Mouse (Mus musculus): Measurements from ENCODE around the gene Aldh9a1. TPM values are rescaled to one million over a fixed set of nuclear protein-coding genes. Genes with fewer than 3 reads are reported as not detected.

The Aldh9a1 gene
- polyA plus RNA-seq, 1 experiment from 2014 or later: 26.5 TPM

- H3K4me2 ChIP-seq (ENCODE audit: low read length): peak overlapping the region; percentile 87
- ATAC-seq (ENCODE audit: insufficient number of reproducible peaks, insufficient read depth, low FRiP score, low read depth): no peak
- H3K9ac ChIP-seq (ENCODE audit: low read length): peak overlapping the region; percentile 81
- peak overlapping the region; percentile 85 to 87 for H3K27ac ChIP-seq (replicated peaks in 1 of 2; ENCODE audit: control insufficient read depth in 1 of 2, insufficient read depth in 1 of 2, low read depth in 2 of 2, low read length in 2 of 2)
- peaks cover 4 to 6% of the 10 kb centered on the region in 2 experiments; a peak in 3 of 4 replicates for H3K4me1 ChIP-seq (ENCODE audit: control insufficient read depth in 2 of 2, insufficient read depth in 2 of 2, low read length in 2 of 2)
- H3K4me3 ChIP-seq (ENCODE audit: control insufficient read depth in 1 of 2, insufficient read depth in 1 of 2, low read depth in 1 of 2, low read length in 2 of 2): peak overlapping the region; percentile 62 to 74
- 28% methylated on average over 2 of the region's 2 CpGs for WGBS
- H3K27me3 ChIP-seq (ENCODE audit: control insufficient read depth, insufficient read depth, low read length): no peaks in the 10 kb centered on the region
- no peaks in the 10 kb centered on the region for H3K9me3 ChIP-seq (ENCODE audit: control insufficient read depth, low read length)
- no peaks in the 10 kb centered on the region for H3K36me3 ChIP-seq (ENCODE audit: control insufficient read depth, insufficient read depth, low read length)
These were observed 42.3 kb downstream of the Aldh9a1 start for GRCm38 (mm10) chr1:167392031-167392640.

GRCm38 (mm10) chr1:167392687-167393086, 42.9 kb downstream of the Aldh9a1 start:
- 9% methylated on average over 8 of the region's 8 CpGs for WGBS
- Histone ChIP-seq H3K27ac (replicated peaks in 1 of 2; ENCODE audit: control insufficient read depth in 1 of 2, insufficient read depth in 1 of 2, low read depth in 2 of 2, low read length in 2 of 2) (peak overlapping the region; percentile 58 to 85), H3K36me3 (ENCODE audit: control insufficient read depth, insufficient read depth, low read length) (no peaks in the 10 kb centered on the region), H3K4me2 (ENCODE audit: low read length) (peak overlapping the region; percentile 87), H3K27me3 (ENCODE audit: control insufficient read depth, insufficient read depth, low read length) (no peaks in the 10 kb centered on the region), H3K4me3 (ENCODE audit: control insufficient read depth in 1 of 2, insufficient read depth in 1 of 2, low read depth in 1 of 2, low read length in 2 of 2) (peak overlapping the region; percentile 62 to 74), H3K4me1 (ENCODE audit: control insufficient read depth in 2 of 2, insufficient read depth in 2 of 2, low read length in 2 of 2) (peaks cover 4 to 5% of the 10 kb centered on the region in 2 experiments; a peak in 2 of 4 replicates), H3K9ac (ENCODE audit: low read length) (peak overlapping the region; percentile 81), H3K9me3 (ENCODE audit: control insufficient read depth, low read length) (no peaks in the 10 kb centered on the region)
- no peak for ATAC-seq (ENCODE audit: insufficient number of reproducible peaks, insufficient read depth, low FRiP score, low read depth)

- peak overlapping the region; percentile 62 to 74 for H3K4me3 ChIP-seq (ENCODE audit: control insufficient read depth in 1 of 2, insufficient read depth in 1 of 2, low read depth in 1 of 2, low read length in 2 of 2)
- 1% methylated on average over 15 of the region's 15 CpGs for WGBS
- H3K9me3 ChIP-seq (ENCODE audit: control insufficient read depth, low read length): no peaks in the 10 kb centered on the region
- H3K9ac ChIP-seq (ENCODE audit: low read length): peak overlapping the region; percentile 81
- H3K4me1 ChIP-seq (ENCODE audit: control insufficient read depth in 2 of 2, insufficient read depth in 2 of 2, low read length in 2 of 2): peaks cover 4 to 5% of the 10 kb centered on the region in 2 experiments; a peak in 2 of 4 replicates
- peak overlapping the region; percentile 58 to 85 for H3K27ac ChIP-seq (replicated peaks in 1 of 2; ENCODE audit: control insufficient read depth in 1 of 2, insufficient read depth in 1 of 2, low read depth in 2 of 2, low read length in 2 of 2)
- H3K4me2 ChIP-seq (ENCODE audit: low read length): peak overlapping the region; percentile 87
- ATAC-seq (ENCODE audit: insufficient number of reproducible peaks, insufficient read depth, low FRiP score, low read depth): peak; percentile 38
- H3K27me3 ChIP-seq (ENCODE audit: control insufficient read depth, insufficient read depth, low read length): no peaks in the 10 kb centered on the region
- no peaks in the 10 kb centered on the region for H3K36me3 ChIP-seq (ENCODE audit: control insufficient read depth, insufficient read depth, low read length)
These were observed 43.5 kb downstream of the Aldh9a1 start for GRCm38 (mm10) chr1:167393281-167393680.

- WGBS: under 1% methylated on average over 44 of the region's 45 CpGs
- H3K4me3 ChIP-seq (ENCODE audit: control insufficient read depth in 1 of 2, insufficient read depth in 1 of 2, low read depth in 1 of 2, low read length in 2 of 2): peak within 1 kb of the TSS; percentile 62 to 74
- peaks cover 4 to 5% of the 10 kb centered on the region in 2 experiments; a peak in 2 of 4 replicates for H3K4me1 ChIP-seq (ENCODE audit: control insufficient read depth in 2 of 2, insufficient read depth in 2 of 2, low read length in 2 of 2)
- H3K27ac ChIP-seq (replicated peaks in 1 of 2; ENCODE audit: control insufficient read depth in 1 of 2, insufficient read depth in 1 of 2, low read depth in 2 of 2, low read length in 2 of 2): peak within 1 kb of the TSS; percentile 65 to 85
- H3K4me2 ChIP-seq (ENCODE audit: low read length): peak within 1 kb of the TSS; percentile 87
- H3K27me3 ChIP-seq (ENCODE audit: control insufficient read depth, insufficient read depth, low read length): no peaks in the 10 kb centered on the region
- peak within 1 kb of the TSS; percentile 81 for H3K9ac ChIP-seq (ENCODE audit: low read length)
- H3K9me3 ChIP-seq (ENCODE audit: control insufficient read depth, low read length): no peaks in the 10 kb centered on the region
- peak; percentile 93 for ATAC-seq (ENCODE audit: insufficient number of reproducible peaks, insufficient read depth, low FRiP score, low read depth)
- no peaks in the 10 kb centered on the region for H3K36me3 ChIP-seq (ENCODE audit: control insufficient read depth, insufficient read depth, low read length)
These were observed 44.1 kb downstream of the Aldh9a1 start, which contains the start of gene Mgst3 for GRCm38 (mm10) chr1:167393683-167394492. TSS of gene Mgst3 (minus strand) at chr1:167393841.

- H3K4me3 ChIP-seq (ENCODE audit: control insufficient read depth in 1 of 2, insufficient read depth in 1 of 2, low read depth in 1 of 2, low read length in 2 of 2): no peak overlapping the region
- no peaks in the 10 kb centered on the region for H3K9me3 ChIP-seq (ENCODE audit: control insufficient read depth, low read length)
- no peak overlapping the region for H3K9ac ChIP-seq (ENCODE audit: low read length)
- no peaks in the 10 kb centered on the region for H3K4me1 ChIP-seq (ENCODE audit: control insufficient read depth in 2 of 2, insufficient read depth in 2 of 2, low read length in 2 of 2)
- H3K27ac ChIP-seq (replicated peaks in 1 of 2; ENCODE audit: control insufficient read depth in 1 of 2, insufficient read depth in 1 of 2, low read depth in 2 of 2, low read length in 2 of 2): no peak overlapping the region
- WGBS: 73% methylated on average over 4 of the region's 4 CpGs
- H3K36me3 ChIP-seq (ENCODE audit: control insufficient read depth, insufficient read depth, low read length): no peaks in the 10 kb centered on the region
- no peak overlapping the region for H3K4me2 ChIP-seq (ENCODE audit: low read length)
- no peak for ATAC-seq (ENCODE audit: insufficient number of reproducible peaks, insufficient read depth, low FRiP score, low read depth)
- peaks cover 27% of the 10 kb centered on the region for H3K27me3 ChIP-seq (ENCODE audit: control insufficient read depth, insufficient read depth, low read length)
These were observed 55.4 kb downstream of the Aldh9a1 start for GRCm38 (mm10) chr1:167405237-167405636.

GRCm38 (mm10) chr1:167409601-167410000, 59.8 kb downstream of the Aldh9a1 start:
- Histone ChIP-seq H3K27ac (replicated peaks in 1 of 2; ENCODE audit: control insufficient read depth in 1 of 2, insufficient read depth in 1 of 2, low read depth in 2 of 2, low read length in 2 of 2) (no peak overlapping the region), H3K4me1 (ENCODE audit: control insufficient read depth in 2 of 2, insufficient read depth in 2 of 2, low read length in 2 of 2) (no peaks in the 10 kb centered on the region), H3K4me2 (ENCODE audit: low read length) (no peak overlapping the region), H3K36me3 (ENCODE audit: control insufficient read depth, insufficient read depth, low read length) (no peaks in the 10 kb centered on the region), H3K27me3 (ENCODE audit: control insufficient read depth, insufficient read depth, low read length) (peaks cover 29% of the 10 kb centered on the region), H3K9ac (ENCODE audit: low read length) (no peak overlapping the region), H3K4me3 (ENCODE audit: control insufficient read depth in 1 of 2, insufficient read depth in 1 of 2, low read depth in 1 of 2, low read length in 2 of 2) (no peak overlapping the region), H3K9me3 (ENCODE audit: control insufficient read depth, low read length) (no peaks in the 10 kb centered on the region)
- no peak for ATAC-seq (ENCODE audit: insufficient number of reproducible peaks, insufficient read depth, low FRiP score, low read depth)
- 76% methylated on average over 4 of the region's 4 CpGs for WGBS

- 57% methylated on average over 12 of the region's 12 CpGs for WGBS
- Histone ChIP-seq H3K9ac (ENCODE audit: low read length) (no peak overlapping the region), H3K27ac (replicated peaks in 1 of 2; ENCODE audit: control insufficient read depth in 1 of 2, insufficient read depth in 1 of 2, low read depth in 2 of 2, low read length in 2 of 2) (no peak overlapping the region), H3K4me1 (ENCODE audit: control insufficient read depth in 2 of 2, insufficient read depth in 2 of 2, low read length in 2 of 2) (no peaks in the 10 kb centered on the region), H3K4me3 (ENCODE audit: control insufficient read depth in 1 of 2, insufficient read depth in 1 of 2, low read depth in 1 of 2, low read length in 2 of 2) (no peak overlapping the region), H3K4me2 (ENCODE audit: low read length) (no peak overlapping the region), H3K9me3 (ENCODE audit: control insufficient read depth, low read length) (no peaks in the 10 kb centered on the region), H3K27me3 (ENCODE audit: control insufficient read depth, insufficient read depth, low read length) (peaks cover 18% of the 10 kb centered on the region), H3K36me3 (ENCODE audit: control insufficient read depth, insufficient read depth, low read length) (no peaks in the 10 kb centered on the region)
- no peak for ATAC-seq (ENCODE audit: insufficient number of reproducible peaks, insufficient read depth, low FRiP score, low read depth)
These were observed 62.4 kb downstream of the Aldh9a1 start for GRCm38 (mm10) chr1:167411991-167412715.

Data from heart, embryonic 14.5 days (tissue).